Mouse (Mus musculus) liver, embryonic 14.5 days (tissue): ENCODE measurements at regions not wholly inside any gene's neighbourhood (a gene's known extent, or its start where the extent isn't known, plus 50 kb on each side); places are given as distances from the start of the nearest gene placed in this dataset.
"Not testable (repeated sequence)": the region's sequence is repeated elsewhere in the genome, so short reads cannot be mapped to it uniquely, and the experiment has no call there.

Experiments used
- ATAC-seq: fragments of 200-750 bp; cut with Nextera tagmentation; 2 replicates; pipeline ENCODE4 v1.8.0; 2017; ENCODE audit warnings: moderate number of reproducible peaks, mild to moderate bottlenecking, moderate library complexity; ENCODE audit not compliant: insufficient read depth
- DNase-seq, 3 experiments: peaks; one replicate each; pipeline ENCODE4 v3.0.0-alpha.2; 2012 to 2013; ENCODE audit warnings: low read depth in 3 of 3, low spot score in 3 of 3
- H3K27ac ChIP-seq: fragments of 300-500 bp; sonication (generic); 2 replicates; pipeline ENCODE4 v1.5.1; 2014; ENCODE audit warnings: moderate library complexity, mild to moderate bottlenecking, control low read depth, inconsistent platforms
- H3K27me3 ChIP-seq: fragments of 300-500 bp; sonication (generic); 2 replicates; pipeline ENCODE4 v1.6.1; 2014; ENCODE audit warnings: mild to moderate bottlenecking, low read length, moderate library complexity; ENCODE audit not compliant: control insufficient read depth, insufficient read depth
- H3K36me3 ChIP-seq: fragments of 300-500 bp; sonication (generic); replicated peaks from 2 replicates; pipeline ENCODE4 v1.6.1; 2014; ENCODE audit warnings: low read depth; ENCODE audit not compliant: control insufficient read depth, insufficient read depth
- H3K4me1 ChIP-seq, 2 experiments: fragments of 200-500 bp in 1 of 2; fragments of 300-500 bp in 1 of 2; sonication (generic) in 1 of 2; replicated peaks; 2 replicates each; pipeline ENCODE4 v1.6.1; 2012 to 2014; ENCODE audit warnings: antibody characterized with exemption in 1 of 2, inconsistent platforms in 1 of 2, low read length in 1 of 2; ENCODE audit not compliant: control insufficient read depth in 2 of 2, insufficient read depth in 2 of 2
- H3K4me2 ChIP-seq: fragments of 300-500 bp; sonication (generic); 2 replicates; pipeline ENCODE4 v1.6.1; 2014; ENCODE audit warnings: low read depth, mild to moderate bottlenecking, control low read depth, moderate library complexity
- H3K4me3 ChIP-seq, 2 experiments: fragments of 200-500 bp in 1 of 2; fragments of 300-500 bp in 1 of 2; sonication (generic) in 1 of 2; 2 replicates each; pipeline ENCODE4 v1.5.1; 2012 to 2014; ENCODE audit warnings: low read depth in 2 of 2, low read length in 2 of 2, mild to moderate bottlenecking in 2 of 2, control low read depth in 1 of 2, inconsistent platforms in 1 of 2, moderate library complexity in 1 of 2; ENCODE audit not compliant: insufficient read depth in 1 of 2
- H3K9ac ChIP-seq: fragments of 300-500 bp; sonication (generic); replicated peaks from 2 replicates; pipeline ENCODE4 v1.6.1; 2014; ENCODE audit warnings: mild to moderate bottlenecking, control low read depth, moderate library complexity
- H3K9me3 ChIP-seq: fragments of 300-500 bp; sonication (generic); 2 replicates; pipeline ENCODE4 v1.6.1; 2016; ENCODE audit warnings: low read length, mixed read lengths; ENCODE audit not compliant: control insufficient read depth
- CTCF ChIP-seq: IDR thresholded peaks from 2 replicates; pipeline ENCODE4 v1.5.1; 2016; ENCODE audit warnings: antibody characterized with exemption, low read depth, control low read depth
- EP300 ChIP-seq: IDR thresholded peaks from 2 replicates; pipeline ENCODE4 v1.6.1; 2016; ENCODE audit warnings: antibody characterized with exemption, low read depth
- WGBS: fragments of 180-500 bp; shearing (Covaris S2); extraction: QIAGEN DNeasy Blood & Tissue Kit; methylation state at CpG from one replicate; pipeline ENCODE4 v1.1.7; 2014; ENCODE audit not compliant: insufficient replicate concordance; 5-methylcytosine and 5-hydroxymethylcytosine counted together

GRCm38 (mm10) chr5:100294189-100294588 lies 121.8 kb downstream of the Sec31a start:
- ATAC-seq (no peak), DNase-seq (no peak)
- Histone ChIP-seq H3K27ac (no peak overlapping the region), H3K4me1 (no peaks in the 10 kb centered on the region), H3K9me3 (no peaks in the 10 kb centered on the region), H3K4me3 (no peak overlapping the region), H3K36me3 (no peaks in the 10 kb centered on the region), H3K27me3 (no peaks in the 10 kb centered on the region), H3K4me2 (no peak overlapping the region), H3K9ac (no peak overlapping the region)
- WGBS = 62% methylated on average over 7 of the region's 7 CpGs
- no peak for TF ChIP-seq EP300
- TF ChIP-seq CTCF = no peak

GRCm38 (mm10) chr5:100280215-100280614 lies 120.6 kb upstream of the Tmem150c start:
- Histone ChIP-seq H3K36me3 (no peaks in the 10 kb centered on the region), H3K27ac (no peak overlapping the region), H3K4me1 (no peaks in the 10 kb centered on the region), H3K4me2 (no peak overlapping the region), H3K27me3 (no peaks in the 10 kb centered on the region), H3K9ac (no peak overlapping the region), H3K9me3 (no peaks in the 10 kb centered on the region), H3K4me3 (no peak overlapping the region)
- DNase-seq (no peak), ATAC-seq (no peak)
- WGBS = 66% methylated on average over 4 of the region's 4 CpGs
- TF ChIP-seq EP300 = no peak
- no peak for TF ChIP-seq CTCF

- TF ChIP-seq EP300 (no peak), CTCF (no peak)
- Histone ChIP-seq H3K9me3 (no peaks in the 10 kb centered on the region), H3K4me1 (no peaks in the 10 kb centered on the region), H3K9ac (no peak overlapping the region), H3K36me3 (no peaks in the 10 kb centered on the region), H3K4me3 (no peak overlapping the region), H3K27me3 (no peaks in the 10 kb centered on the region), H3K27ac (no peak overlapping the region), H3K4me2 (no peak overlapping the region)
- no peak for DNase-seq
- WGBS = 67% methylated on average over 8 of the region's 8 CpGs
- ATAC-seq = no peak
Measured at GRCm38 (mm10) chr5:100279474-100279873, 119.9 kb upstream of the Tmem150c start.

GRCm38 (mm10) chr5:100274674-100275073 lies 115.1 kb upstream of the Tmem150c start:
- Histone ChIP-seq H3K9ac (no peak overlapping the region), H3K4me2 (no peak overlapping the region), H3K9me3 (no peaks in the 10 kb centered on the region), H3K4me1 (no peaks in the 10 kb centered on the region), H3K36me3 (no peaks in the 10 kb centered on the region), H3K27ac (no peak overlapping the region), H3K4me3 (no peak overlapping the region), H3K27me3 (no peaks in the 10 kb centered on the region)
- 54% methylated on average over 4 of the region's 4 CpGs for WGBS
- no peak for TF ChIP-seq CTCF
- no peak for TF ChIP-seq EP300
- DNase-seq = no peak
- no peak for ATAC-seq

- not testable (repeated sequence) for ATAC-seq, DNase-seq, H3K9me3 ChIP-seq, H3K4me2 ChIP-seq, H3K9ac ChIP-seq, H3K4me3 ChIP-seq, H3K27me3 ChIP-seq, H3K4me1 ChIP-seq, H3K27ac ChIP-seq, H3K36me3 ChIP-seq
- 28% methylated on average over 9 of the region's 9 CpGs for WGBS
Measured at GRCm38 (mm10) chr5:100271975-100272374, 112.4 kb upstream of the Tmem150c start.
